Mouse (Mus musculus) liver, postnatal 0 days (tissue): ENCODE results near the gene Tmem158. TPM values are rescaled to one million over a fixed set of nuclear protein-coding genes. Genes with fewer than 3 reads are reported as not detected.

ENCODE experiments used
- ATAC-seq: fragments of 200-750 bp; cut with Nextera tagmentation; 2 replicates; pipeline ENCODE4 v1.8.0; 2017; ENCODE audit warnings: mild to moderate bottlenecking, moderate library complexity
- DNase-seq: peaks from one replicate; pipeline ENCODE4 v3.0.0-alpha.2; 2016
- H3K27ac ChIP-seq: fragments of 300-500 bp; sonication (generic); 2 replicates; pipeline ENCODE4 v1.5.1; 2014; ENCODE audit warnings: antibody characterized with exemption, moderate library complexity, mild to moderate bottlenecking, low read depth
- H3K27me3 ChIP-seq: fragments of 300-500 bp; sonication (generic); 2 replicates; pipeline ENCODE4 v1.6.1; 2014; ENCODE audit warnings: low read length, control low read depth, mixed read lengths; ENCODE audit not compliant: insufficient read depth
- H3K36me3 ChIP-seq: fragments of 300-500 bp; sonication (generic); replicated peaks from 2 replicates; pipeline ENCODE4 v1.6.1; 2014; ENCODE audit warnings: mild to moderate bottlenecking, control low read depth, low read length, moderate library complexity, mixed read lengths; ENCODE audit not compliant: insufficient read depth
- H3K4me1 ChIP-seq: fragments of 300-500 bp; sonication (generic); 2 replicates; pipeline ENCODE4 v1.6.1; 2014; ENCODE audit warnings: antibody characterized with exemption, mild to moderate bottlenecking, control low read depth; ENCODE audit not compliant: insufficient read depth
- H3K4me2 ChIP-seq: fragments of 300-500 bp; sonication (generic); 2 replicates; pipeline ENCODE4 v1.6.1; 2014; ENCODE audit warnings: low read depth, mild to moderate bottlenecking, low read length, moderate library complexity, mixed read lengths
- H3K4me3 ChIP-seq: fragments of 300-500 bp; sonication (generic); 2 replicates; pipeline ENCODE4 v1.5.1; 2014; ENCODE audit warnings: low read depth, low read length
- H3K9ac ChIP-seq: fragments of 300-500 bp; sonication (generic); replicated peaks from 2 replicates; pipeline ENCODE4 v1.6.1; 2014; ENCODE audit warnings: mild to moderate bottlenecking, moderate library complexity
- H3K9me3 ChIP-seq: fragments of 300-500 bp; sonication (generic); 2 replicates; pipeline ENCODE4 v1.6.1; 2016; ENCODE audit warnings: mild to moderate bottlenecking, control low read depth, low read length, mixed read lengths
- CTCF ChIP-seq: sonication (generic); IDR thresholded peaks from 2 replicates; pipeline ENCODE4 v1.5.1; 2016; ENCODE audit warnings: antibody characterized with exemption, low read depth
- EP300 ChIP-seq: IDR thresholded peaks from 2 replicates; pipeline ENCODE4 v1.6.1; 2016; ENCODE audit warnings: antibody characterized with exemption, low read depth, mild to moderate bottlenecking
- WGBS: fragments of 180-500 bp; shearing (Covaris S2); extraction: QIAGEN DNeasy Blood & Tissue Kit; methylation state at CpG from one replicate; pipeline ENCODE4 v1.1.7; 2014; ENCODE audit not compliant: insufficient replicate concordance; 5-methylcytosine and 5-hydroxymethylcytosine counted together
- polyA plus RNA-seq: library from polyadenylated mRNA; unstranded; fragments of >200 nt; fragmentation: Nextera tagmentation; extraction: Ambion mirVana; gene quantifications from 2 replicates; pipeline ENCODE4 v1.2.1, GENCODE M21; 2015

Tmem158 gene
- polyA plus RNA-seq, 1 experiment from 2014 or later: 2.8 TPM

- Histone ChIP-seq H3K27ac (no peak overlapping the region), H3K36me3 (no peaks in the 10 kb centered on the region), H3K9me3 (no peaks in the 10 kb centered on the region), H3K4me2 (no peak overlapping the region), H3K27me3 (no peaks in the 10 kb centered on the region), H3K4me1 (no peaks in the 10 kb centered on the region), H3K4me3 (no peak overlapping the region), H3K9ac (no peak overlapping the region)
- DNase-seq: no peak
- 85% methylated on average over 7 of the region's 7 CpGs for WGBS
- no peak for TF ChIP-seq EP300
- TF ChIP-seq CTCF: no peak
- no peak for ATAC-seq
Observed at GRCm38 (mm10) chr9:123297862-123298261, 37.3 kb upstream of the Tmem158 start.

DNA sequence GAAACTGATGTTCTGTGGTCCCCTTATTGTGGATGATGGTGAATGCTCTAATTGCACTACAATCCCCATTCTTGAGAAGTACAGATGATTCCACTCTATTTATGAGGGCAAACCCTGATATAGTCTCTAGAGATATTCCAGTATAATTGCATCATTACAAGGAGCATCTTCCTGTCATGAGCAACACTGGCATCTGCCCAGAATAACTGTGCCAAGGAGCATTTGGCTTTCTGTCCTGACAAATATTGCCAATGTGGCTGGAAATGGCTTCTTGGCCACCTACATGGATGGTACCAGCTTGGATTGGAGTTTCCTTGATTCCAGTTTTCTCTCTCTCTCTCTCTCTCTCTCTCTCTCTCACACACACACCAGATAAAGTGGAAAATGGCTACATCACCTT, 35.7 kb upstream of the Tmem158 start:
- TF ChIP-seq EP300 (no peak), CTCF (no peak)
- Histone ChIP-seq H3K4me3 (no peak overlapping the region), H3K4me1 (no peaks in the 10 kb centered on the region), H3K9ac (no peak overlapping the region), H3K27me3 (no peaks in the 10 kb centered on the region), H3K36me3 (no peaks in the 10 kb centered on the region), H3K9me3 (no peaks in the 10 kb centered on the region), H3K27ac (no peak overlapping the region), H3K4me2 (no peak overlapping the region)
- DNase-seq: no peak
- ATAC-seq: no peak

DNA sequence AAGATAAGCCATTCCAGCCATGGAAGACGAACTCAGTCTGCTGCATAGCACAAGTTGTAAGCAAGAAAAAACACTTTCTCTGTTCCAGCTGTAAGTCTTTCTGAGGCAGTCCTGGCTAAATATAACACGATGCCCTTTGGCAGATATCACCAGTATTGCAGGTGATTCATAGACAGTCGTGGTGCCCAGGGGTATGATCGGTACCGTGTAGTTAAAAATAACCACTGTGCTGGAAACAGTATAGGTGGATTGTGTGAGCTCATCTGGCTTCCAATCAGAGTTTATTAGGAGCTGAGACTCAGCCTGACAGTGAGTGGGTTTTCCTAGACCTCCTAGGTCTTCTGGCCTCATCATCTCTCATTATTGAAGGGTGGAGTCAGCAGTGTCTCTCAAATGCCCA, 34.0 kb upstream of the Tmem158 start:
- ATAC-seq (no peak), DNase-seq (no peak)
- Histone ChIP-seq H3K27ac (no peak overlapping the region), H3K27me3 (no peaks in the 10 kb centered on the region), H3K9me3 (no peaks in the 10 kb centered on the region), H3K4me3 (no peak overlapping the region), H3K4me1 (no peaks in the 10 kb centered on the region), H3K4me2 (no peak overlapping the region), H3K9ac (no peak overlapping the region), H3K36me3 (no peaks in the 10 kb centered on the region)
- TF ChIP-seq CTCF (no peak), EP300 (no peak)
- WGBS: 74% methylated on average over 5 of the region's 5 CpGs

DNA sequence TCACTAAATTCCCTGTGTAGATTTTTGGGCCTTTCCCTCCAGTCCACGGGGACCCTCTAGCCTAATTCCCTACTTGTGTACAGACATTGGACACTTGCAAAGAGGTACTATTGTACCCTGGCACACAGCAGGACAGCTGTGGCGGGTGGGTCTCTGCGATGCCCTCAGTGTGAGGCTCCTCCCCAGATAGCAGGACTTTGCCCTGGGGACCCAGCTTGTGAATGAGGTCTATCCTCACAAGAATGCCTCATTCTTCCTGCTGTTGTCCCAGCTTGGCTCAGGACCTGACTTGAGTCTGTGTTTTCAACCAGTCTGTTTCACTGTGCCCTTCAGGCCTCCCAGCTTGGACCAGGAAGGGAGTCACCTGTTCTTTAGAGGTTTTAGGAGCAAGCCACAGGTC, 27.8 kb upstream of the Tmem158 start:
- Histone ChIP-seq H3K4me1 (no peaks in the 10 kb centered on the region), H3K9me3 (no peaks in the 10 kb centered on the region), H3K4me3 (no peak overlapping the region), H3K27me3 (no peaks in the 10 kb centered on the region), H3K4me2 (no peak overlapping the region), H3K36me3 (no peaks in the 10 kb centered on the region), H3K9ac (no peak overlapping the region), H3K27ac (no peak overlapping the region)
- WGBS: 72% methylated on average over 3 of the region's 3 CpGs
- no peak for ATAC-seq
- no peak for TF ChIP-seq EP300
- no peak for TF ChIP-seq CTCF
- DNase-seq: no peak

DNA sequence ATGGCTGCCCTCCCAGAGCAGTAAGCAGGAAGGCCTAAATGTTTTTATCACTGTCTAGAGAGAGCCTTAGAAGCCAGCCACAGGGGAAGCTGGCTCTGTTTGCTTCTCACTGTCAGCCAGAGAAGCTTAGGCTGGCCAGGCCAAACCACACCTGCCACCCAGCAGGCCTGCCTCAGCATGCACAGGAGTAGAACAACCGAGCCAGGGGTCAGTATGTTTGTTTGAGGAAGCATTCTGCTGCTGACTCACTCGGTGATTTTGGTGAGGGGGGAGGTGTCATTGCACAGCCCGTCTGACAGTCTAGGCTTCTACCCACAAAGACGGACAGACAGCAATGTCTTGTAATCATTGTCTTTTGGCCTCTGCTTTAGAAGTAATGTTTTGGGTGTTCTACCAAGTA, 25.1 kb upstream of the Tmem158 start:
- WGBS: 18% methylated on average over 4 of the region's 4 CpGs
- H3K4me3 ChIP-seq: no peak overlapping the region
- H3K4me2 ChIP-seq: no peak overlapping the region

GRCm38 (mm10) chr9:123280775-123281174, 20.2 kb upstream of the Tmem158 start:
- no peak overlapping the region for H3K4me2 ChIP-seq
- H3K9me3 ChIP-seq: no peaks in the 10 kb centered on the region
- ATAC-seq (no peak), DNase-seq (no peak)
- no peak overlapping the region for H3K27ac ChIP-seq
- H3K9ac ChIP-seq: no peak overlapping the region
- TF ChIP-seq CTCF (no peak), EP300 (no peak)
- H3K27me3 ChIP-seq: no peaks in the 10 kb centered on the region
- H3K4me3 ChIP-seq: no peak overlapping the region
- H3K4me1 ChIP-seq: no peaks in the 10 kb centered on the region
- no peaks in the 10 kb centered on the region for H3K36me3 ChIP-seq

More for the DNA sequence above, 25.1 kb upstream of the Tmem158 start:
- Histone ChIP-seq H3K27me3 (no peaks in the 10 kb centered on the region), H3K4me1 (no peaks in the 10 kb centered on the region), H3K36me3 (no peaks in the 10 kb centered on the region), H3K9ac (no peak overlapping the region), H3K9me3 (no peaks in the 10 kb centered on the region), H3K27ac (no peak overlapping the region)
- TF ChIP-seq EP300: no peak
- TF ChIP-seq CTCF: no peak
- 0 out of 2 replicates have a peak, but pooled peaks have one; percentile 27 for ATAC-seq
- DNase-seq: peak; percentile 21

- ATAC-seq (no peak), DNase-seq (no peak)
- Histone ChIP-seq H3K27me3 (no peaks in the 10 kb centered on the region), H3K4me2 (no peak overlapping the region), H3K9me3 (no peaks in the 10 kb centered on the region), H3K9ac (no peak overlapping the region), H3K4me3 (no peak overlapping the region), H3K36me3 (no peaks in the 10 kb centered on the region), H3K27ac (no peak overlapping the region), H3K4me1 (no peaks in the 10 kb centered on the region)
- no peak for TF ChIP-seq CTCF
- no peak for TF ChIP-seq EP300
- 66% methylated on average over 2 of the region's 2 CpGs for WGBS
Observed at GRCm38 (mm10) chr9:123278003-123278402, 17.4 kb upstream of the Tmem158 start.
